Mouse (Mus musculus): ENCODE results near the gene Arl15. TPM values are rescaled to one million over a fixed set of nuclear protein-coding genes. Genes with fewer than 3 reads are reported as not detected.

Arl15 gene
- 51.1 TPM for polyA plus RNA-seq (2014; fragmentation: Illumina TruSeq; extraction: RNeasy Lipid Tissue Mini Kit (QIAGEN cat#74804); ENCODE audit: low read depth, low replicate concordance)

GRCm38 (mm10) chr13:113794039-113794704 is at the start of gene Arl15:
Arl15 (plus strand) TSS chr13:113794505.

Other genes starting within 250 kb of the Arl15 start
- gene Snx18, start 175.9 kb upstream of the Arl15 start, polyA plus RNA-seq (2014; fragmentation: Illumina TruSeq; extraction: RNeasy Lipid Tissue Mini Kit (QIAGEN cat#74804); ENCODE audit: low read depth, low replicate concordance), result 46.7 TPM
- gene Hspb3, start 130.8 kb upstream of the Arl15 start, polyA plus RNA-seq (2014; fragmentation: Illumina TruSeq; extraction: RNeasy Lipid Tissue Mini Kit (QIAGEN cat#74804); ENCODE audit: low read depth, low replicate concordance), result not detected